In genomic region chr2:147247981-147248514, GRCm38 (mm10) we compare ENCODE assay signal across 13 mouse cellular contexts. TPM values are rescaled to one million over a fixed set of nuclear protein-coding genes. Genes with fewer than 3 reads are reported as not detected.
"Had no signal": no experiment of that assay in that cellular context is flagged by ENCODE, and none has a peak within 500 bp of the region (broad histone marks: within the 10 kb centered on the region; RNA-seq: fewer than 3 reads in every experiment).

No protein-coding gene starts in this region.

- H3K4me2 ChIP-seq: limb, embryonic 15.5 days; midbrain, embryonic 15.5 days; neural tube, embryonic 12.5 days had no signal

- H3K36me3 ChIP-seq: limb, embryonic 15.5 days; midbrain, embryonic 15.5 days; neural tube, embryonic 12.5 days had no signal

- H3K27me3 ChIP-seq: limb, embryonic 15.5 days; neural tube, embryonic 12.5 days had no signal

- H3K4me3 ChIP-seq: limb, embryonic 15.5 days; midbrain, embryonic 15.5 days; neural tube, embryonic 12.5 days had no signal

- H3K4me1 ChIP-seq: limb, embryonic 15.5 days; midbrain, embryonic 15.5 days; neural tube, embryonic 12.5 days had no signal

- DNase-seq: lung, adult 18-20 months; right cerebral cortex, postnatal 4 days; spleen, adult 18-20 months; thymus, adult 18-20 months; thymus, postnatal 14 days had no signal

- H3K9me3 ChIP-seq: limb, embryonic 15.5 days; midbrain, embryonic 15.5 days; neural tube, embryonic 12.5 days had no signal

- H3K27ac ChIP-seq: hindbrain, postnatal 0 days; limb, embryonic 15.5 days; liver, embryonic 14.5 days; midbrain, embryonic 15.5 days; neural tube, embryonic 12.5 days had no signal

- H3K9ac ChIP-seq: limb, embryonic 15.5 days; liver, embryonic 14.5 days; midbrain, embryonic 15.5 days; neural tube, embryonic 12.5 days had no signal

- ATAC-seq: hindbrain, postnatal 0 days; midbrain, embryonic 15.5 days had no signal

RNA-seq across cellular contexts. Expression of gene Nkx2-2, which starts 54.0 kb away (rescaled TPM):
- total RNA-seq: monocyte, adult 5-6 weeks; neutrophil, adult 5-6 weeks had no signal
- polyA plus RNA-seq: limb, embryonic 15.5 days; lung, embryonic 16.5 days had no signal
